Mouse (Mus musculus) monocyte, adult 5-6 weeks (primary cell): Measurements from ENCODE around the gene Rhox11. TPM values are rescaled to one million over a fixed set of nuclear protein-coding genes. Genes with fewer than 3 reads are reported as not detected.
"Not testable (repeated sequence)": the region's sequence is repeated elsewhere in the genome, so short reads cannot be mapped to it uniquely, and the experiment has no call there.

Experiments
- ATAC-seq: fragments of 153-309, 156-312 bp; replicated peaks from 2 replicates; pipeline ENCODE4 v1.8.0; 2017; ENCODE audit warnings: mild to moderate bottlenecking; ENCODE audit not compliant: low TSS enrichment, insufficient number of reproducible peaks, severe bottlenecking, poor library complexity, low FRiP score
- total RNA-seq: library from RNA; stranded (forward); fragments of 200-1000, 200-491, 200-594 nt; gene quantifications from 3 replicates; pipeline ENCODE4 v1.2.3, GENCODE M21; 2017

Gene Rhox11
- not detected in 3 replicates for total RNA-seq

DNA sequence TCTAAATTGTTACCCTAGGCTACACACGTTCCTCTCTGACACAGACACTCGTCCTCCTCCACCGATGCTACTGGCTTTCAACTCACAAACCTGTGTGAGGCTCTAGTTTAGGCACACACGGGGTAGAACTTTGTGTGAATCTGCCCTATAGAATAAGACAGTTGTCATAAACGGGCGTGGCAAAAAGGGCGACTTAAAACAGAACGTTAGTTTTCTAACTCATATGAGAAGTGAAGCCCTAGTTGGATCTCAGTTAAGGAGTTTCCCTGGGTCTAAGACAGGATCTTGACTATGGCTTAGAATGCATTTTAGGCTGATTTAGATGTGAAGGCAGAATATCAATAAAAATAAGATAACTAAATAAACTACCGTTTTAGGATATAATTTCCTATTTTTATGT, at the start of gene Rhox11:
Gene Rhox11 (minus strand): TSS at position 101 of the 400 bp plus-strand sequence.
- no peak for ATAC-seq

DNA sequence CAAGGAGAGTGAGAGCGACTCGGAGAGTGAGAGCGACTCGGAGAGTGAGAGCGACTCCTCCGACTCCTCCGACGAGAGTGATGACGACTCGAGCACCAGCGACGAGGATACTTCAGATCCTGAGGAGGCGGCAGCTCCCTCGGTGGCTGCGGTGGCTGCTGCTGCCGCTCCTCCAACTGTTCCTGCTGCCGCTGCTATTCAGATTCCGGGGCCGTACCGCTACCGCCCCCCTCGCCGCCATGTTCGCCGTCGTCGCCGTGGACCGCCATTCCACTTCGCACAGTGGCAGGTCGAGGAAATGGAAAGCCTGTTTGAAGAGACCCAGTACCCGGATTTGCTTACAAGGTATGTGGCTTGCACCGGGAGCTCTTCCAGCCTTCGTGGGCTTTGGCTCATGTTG, 36.5 kb upstream of the Rhox11 start:
- no peak for ATAC-seq

DNA sequence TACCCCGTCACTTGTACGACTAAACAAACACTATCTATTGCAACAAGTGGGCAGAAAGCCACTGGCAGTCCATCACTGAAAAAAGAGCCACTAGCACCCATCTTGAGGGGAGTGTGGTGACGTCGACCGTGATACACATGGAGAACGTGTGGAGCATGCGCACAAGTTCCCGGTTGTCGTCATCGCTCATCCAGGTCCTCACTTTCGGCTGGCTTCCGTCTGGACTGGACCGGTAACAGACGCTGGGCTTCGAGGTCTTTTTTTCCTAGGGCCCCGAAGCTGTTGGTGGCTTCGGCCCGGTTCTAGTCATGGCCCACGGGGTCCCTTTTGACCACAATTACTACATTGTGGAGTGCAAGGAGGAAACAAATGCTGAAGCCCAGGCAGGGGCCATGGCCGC, 36.0 kb upstream of the Rhox11 start, which contains the start of gene Rhox13:
Gene Rhox13 (plus strand): TSS at position 238 of the 400 bp plus-strand sequence.
- ATAC-seq = no peak

DNA sequence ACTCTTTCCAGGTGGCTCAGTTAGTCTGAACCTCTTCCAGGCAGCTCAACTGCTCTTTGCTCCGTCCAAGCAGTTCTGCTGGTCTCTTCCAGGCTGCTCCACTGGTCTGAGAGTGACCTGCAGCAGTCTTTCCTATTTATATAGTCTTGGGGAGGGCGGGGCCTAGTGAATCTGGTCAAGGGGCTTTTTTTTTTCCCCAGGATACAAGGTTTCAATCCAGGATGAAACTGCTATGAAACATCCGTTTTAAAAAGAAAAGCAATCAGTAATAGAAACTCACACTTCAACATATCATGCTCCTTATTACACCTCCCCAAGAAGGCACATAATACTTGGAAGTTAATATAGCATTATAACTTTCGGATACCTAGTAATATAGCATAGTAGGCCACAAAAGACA, 25.9 kb upstream of the Rhox11 start, which contains the start of gene Rhox12:
Gene Rhox12 (minus strand): TSS at position 101 of the 400 bp plus-strand sequence.
- ATAC-seq = no peak

DNA sequence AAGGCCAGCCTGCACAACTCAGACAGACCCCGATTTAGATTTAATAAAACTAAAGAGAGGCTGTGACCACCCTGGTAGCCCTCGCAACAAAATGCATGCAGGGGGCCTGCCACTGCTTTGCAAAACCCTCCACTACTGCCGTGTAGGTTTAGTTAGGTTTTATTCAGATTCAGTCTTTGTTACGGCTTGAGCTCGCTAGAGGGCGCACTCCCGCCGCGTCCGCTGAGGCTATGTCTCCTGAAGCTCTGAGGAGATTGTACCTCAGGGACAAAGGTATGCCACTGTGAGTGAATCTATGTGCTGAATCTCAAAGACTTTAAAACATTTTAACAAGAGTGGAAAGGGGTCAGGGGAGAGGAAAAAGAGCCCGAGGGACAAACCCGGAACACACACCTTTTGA, 715 bp downstream of the Rhox11 start:
- no peak for ATAC-seq

DNA sequence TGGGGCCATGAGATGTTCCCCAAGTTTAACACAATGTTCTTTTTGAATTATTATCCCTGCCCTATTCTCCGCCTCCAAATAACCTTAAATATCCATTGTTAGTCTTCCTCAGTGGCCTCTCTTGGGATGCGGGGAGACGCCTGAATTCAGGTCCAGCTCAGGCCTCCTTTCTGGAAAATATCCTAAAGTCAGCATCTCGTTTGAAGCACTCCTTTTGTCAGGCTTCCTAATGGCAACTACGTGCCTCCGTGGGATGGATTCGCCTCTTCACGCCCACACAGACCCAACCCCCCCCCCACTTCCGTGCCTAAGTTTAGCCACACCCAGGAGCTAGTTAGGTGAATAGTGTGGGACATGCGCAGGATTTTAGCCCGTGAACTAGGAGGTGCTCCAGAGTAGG, 18.8 kb downstream of the Rhox11 start, which contains the start of gene Rhox10:
Gene Rhox10 (plus strand): TSS at position 301 of the 400 bp plus-strand sequence.
- ATAC-seq = no peak

DNA sequence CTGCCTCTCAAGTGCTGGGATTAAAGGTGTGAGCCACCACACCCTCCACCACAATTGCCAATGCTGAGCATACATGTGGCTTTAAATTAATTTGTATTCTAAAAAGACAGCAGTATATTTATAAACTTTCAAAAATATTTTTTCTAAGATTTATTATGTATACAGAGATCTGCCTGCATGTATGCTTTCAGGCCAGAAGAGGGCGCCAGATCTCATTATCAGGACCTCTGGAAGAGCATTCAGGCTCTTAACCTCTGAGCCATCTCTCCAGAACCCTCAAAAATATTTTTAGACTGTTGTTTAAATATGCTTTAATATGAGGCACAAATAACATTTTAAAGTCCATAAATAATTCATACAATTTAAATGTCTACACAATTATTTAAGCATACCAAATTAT, 23.4 kb downstream of the Rhox11 start:
- no peak for ATAC-seq

DNA sequence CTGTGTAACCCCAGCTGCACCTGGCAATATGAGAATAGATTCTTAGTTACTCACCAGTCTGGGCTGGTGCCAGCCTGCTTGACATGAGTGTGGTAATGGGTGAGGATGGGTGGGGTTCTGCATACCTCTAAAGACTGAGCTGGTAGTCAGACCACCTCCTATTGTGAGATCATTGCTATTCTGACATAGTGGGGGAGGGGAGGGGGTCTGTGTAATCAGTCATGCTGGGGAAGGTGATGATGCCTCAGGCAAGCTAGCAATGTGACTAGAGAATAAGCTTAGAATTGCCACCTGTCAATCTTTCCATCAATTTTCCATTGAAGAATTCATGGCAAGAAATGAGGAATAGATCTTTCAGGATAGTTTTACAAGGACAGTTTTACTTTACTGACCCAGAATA, 41.9 kb downstream of the Rhox11 start, which contains the start of gene Btg1-ps2:
Gene Btg1-ps2 (minus strand): TSS at position 101 of the 400 bp plus-strand sequence.
- not testable (repeated sequence) for ATAC-seq

DNA sequence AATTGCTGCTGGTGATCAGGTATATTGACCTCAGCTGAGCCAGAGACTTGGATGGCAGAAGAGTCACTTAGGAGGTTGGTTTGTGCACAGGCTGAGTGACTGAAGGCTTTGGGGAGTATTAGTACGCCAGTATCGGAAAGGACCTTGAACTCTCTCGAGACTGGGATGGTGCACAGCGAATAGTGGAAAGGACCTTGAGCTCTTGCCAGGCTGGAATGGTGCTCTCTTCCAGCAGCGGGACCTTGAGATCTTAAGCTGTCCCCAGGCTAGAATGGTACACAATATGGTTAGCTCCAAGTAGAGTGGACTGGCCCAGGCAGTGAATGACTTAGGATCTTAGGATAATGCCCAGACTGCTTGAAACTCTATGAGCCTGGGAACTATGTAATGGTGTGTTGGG, 45.3 kb downstream of the Rhox11 start:
- no peak for ATAC-seq

DNA sequence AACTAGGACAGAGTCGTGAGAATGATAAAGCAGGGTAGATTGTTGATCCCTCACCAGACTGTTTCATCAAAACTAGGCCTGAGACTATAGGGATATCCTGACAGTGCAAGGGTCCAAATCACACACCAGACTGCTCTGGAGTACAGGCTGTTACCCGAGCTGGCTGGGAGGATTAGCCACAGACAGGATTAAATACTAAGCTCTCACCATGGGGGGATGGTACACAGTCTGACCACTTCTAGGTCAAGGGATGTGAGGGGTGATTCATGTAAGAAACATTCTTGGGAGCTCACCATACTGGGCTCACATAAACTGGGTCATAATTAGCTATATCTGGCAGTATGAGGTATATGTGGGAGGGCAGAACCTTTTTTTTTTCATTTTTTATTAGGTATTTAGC, 51.1 kb downstream of the Rhox11 start:
- ATAC-seq = no peak

Other genes starting within 250 kb of the Rhox11 start
- gene Rhox8, start 206.2 kb downstream of the Rhox11 start, total RNA-seq = not detected in 3 replicates
- not detected in 3 replicates for gene Rhox7b, start 187.9 kb downstream of the Rhox11 start, total RNA-seq
- gene Rhox9, start 183.4 kb downstream of the Rhox11 start, total RNA-seq = not detected in 3 replicates
- not detected in 3 replicates for gene Btg1-ps1, start 66.3 kb downstream of the Rhox11 start, total RNA-seq
- gene Btg1-ps2, start 42.0 kb downstream of the Rhox11 start, total RNA-seq = not detected in 3 replicates
- not detected in 3 replicates for gene Rhox10, start 18.7 kb downstream of the Rhox11 start, total RNA-seq
- gene Rhox12, start 25.8 kb upstream of the Rhox11 start, total RNA-seq = not detected in 3 replicates
- not detected in 3 replicates for gene Rhox13, start 36.1 kb upstream of the Rhox11 start, total RNA-seq
- gene Zbtb33, start 104.7 kb upstream of the Rhox11 start, total RNA-seq = 23.9 to 32.8 TPM (median 25.2 TPM) in 3 replicates
- not detected in 3 replicates for gene Tmem255a, start 167.3 kb upstream of the Rhox11 start, total RNA-seq
- not detected in 3 replicates for gene Atp1b4, start 231.0 kb upstream of the Rhox11 start, total RNA-seq